Mouse (Mus musculus): ENCODE data around the gene Bclaf3. TPM values are rescaled to one million over a fixed set of nuclear protein-coding genes. Genes with fewer than 3 reads are reported as not detected.

The Bclaf3 gene
- polyA plus RNA-seq, 1 experiment from 2014 or later: 26.3 TPM

DNA sequence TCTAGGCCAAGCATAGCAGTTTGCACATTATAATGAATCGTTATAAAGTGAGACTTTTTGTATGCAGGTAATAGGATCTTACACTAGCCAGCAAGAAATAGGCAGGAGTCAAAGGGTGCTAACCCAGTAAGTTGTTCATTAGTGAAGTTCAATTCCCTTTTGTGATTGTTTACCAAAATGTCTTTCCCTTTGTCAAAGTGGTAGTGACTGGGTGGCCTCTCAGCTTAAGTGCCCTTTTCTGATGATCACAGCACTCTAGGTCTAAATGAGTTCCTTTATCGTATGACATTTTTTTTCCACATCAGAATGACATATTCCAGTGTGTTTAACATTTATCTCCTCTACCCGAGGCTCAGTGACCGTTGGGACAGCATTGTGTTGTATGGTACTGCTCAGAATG, 102.1 kb downstream of the Bclaf3 start:
- no peak for ATAC-seq (replicated peaks)
- H3K27ac ChIP-seq: no peak overlapping the region
- H3K9ac ChIP-seq: peak overlapping the region; percentile 72
- H3K27me3 ChIP-seq (replicated peaks): peaks cover 3% of the 10 kb centered on the region; the same call in 1 of the 2 replicates
- WGBS: 38% methylated on average over 4 of the region's 4 CpGs
- no peaks in the 10 kb centered on the region for H3K36me3 ChIP-seq (replicated peaks)
- peak overlapping the region; percentile 70 for H3K4me3 ChIP-seq
- H3K9me3 ChIP-seq: no peaks in the 10 kb centered on the region
- peaks cover 3% of the 10 kb centered on the region; the same call in 1 of the 2 replicates for H3K4me1 ChIP-seq
- peak overlapping the region; percentile 65 for H3K4me2 ChIP-seq

DNA sequence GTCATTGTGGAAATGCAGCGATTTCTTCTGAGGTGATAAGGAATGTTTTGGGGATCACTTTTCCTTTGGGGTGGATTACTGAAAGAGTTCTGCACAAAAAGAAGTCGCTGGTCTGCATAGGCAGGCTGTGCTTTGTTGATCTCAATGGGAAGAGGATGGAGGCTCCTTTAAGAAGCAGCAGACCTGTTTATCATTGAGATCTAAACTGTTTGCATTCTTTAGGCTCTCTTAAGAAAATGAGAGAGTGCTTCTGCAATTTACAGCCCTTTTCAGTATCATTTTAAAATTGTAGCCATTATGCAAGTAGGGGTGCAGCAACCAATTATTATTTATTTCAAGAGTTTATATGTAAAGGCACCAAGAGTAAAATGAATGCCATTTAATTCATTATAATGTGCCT, 102.7 kb downstream of the Bclaf3 start:
- no peak for ATAC-seq (replicated peaks)
- H3K9me3 ChIP-seq: no peaks in the 10 kb centered on the region

GRCm38 (mm10) chrX:159638500-159639227, 112.2 kb downstream of the Bclaf3 start:
- Histone ChIP-seq H3K9me3 (no peaks in the 10 kb centered on the region), H3K27me3 (replicated peaks) (no peaks in the 10 kb centered on the region), H3K36me3 (replicated peaks) (no peaks in the 10 kb centered on the region), H3K9ac (no peak overlapping the region), H3K4me2 (no peak overlapping the region), H3K4me1 (no peaks in the 10 kb centered on the region), H3K4me3 (no peak overlapping the region), H3K27ac (no peak overlapping the region)
- ATAC-seq (replicated peaks): no peak
- WGBS: 70% methylated on average over 4 of the region's 4 CpGs

More for the DNA sequence above, 102.7 kb downstream of the Bclaf3 start:
- 39% methylated on average over 2 of the region's 2 CpGs for WGBS
- Histone ChIP-seq H3K4me3 (peak overlapping the region; percentile 70), H3K36me3 (replicated peaks) (no peaks in the 10 kb centered on the region), H3K4me1 (peaks cover 3% of the 10 kb centered on the region; the same call in 1 of the 2 replicates), H3K27me3 (replicated peaks) (peaks cover 3% of the 10 kb centered on the region; the same call in 1 of the 2 replicates), H3K9ac (no peak overlapping the region), H3K4me2 (peak overlapping the region; percentile 65), H3K27ac (no peak overlapping the region)

DNA sequence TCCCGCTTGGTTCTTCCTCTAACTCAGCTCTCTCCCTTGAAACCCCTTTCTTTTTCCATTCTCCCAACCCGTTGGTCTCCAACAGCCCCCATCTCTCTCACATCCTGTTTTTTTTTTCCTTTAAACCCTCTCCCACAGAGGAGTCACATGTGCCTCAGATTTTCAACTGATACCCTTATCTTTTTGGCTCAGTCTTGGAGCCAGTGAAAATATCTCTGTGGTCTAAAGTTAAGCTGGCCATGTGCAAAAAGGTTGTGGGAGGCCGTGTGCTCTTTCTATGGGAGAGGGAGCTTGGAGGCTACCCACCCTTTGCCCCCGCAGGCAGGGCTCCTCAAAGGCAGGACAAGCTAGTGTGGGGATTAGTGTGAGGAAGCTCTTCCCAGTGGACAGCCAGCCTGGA, 113.5 kb downstream of the Bclaf3 start:
- Histone ChIP-seq H3K4me1 (no peaks in the 10 kb centered on the region), H3K4me3 (no peak overlapping the region), H3K9ac (no peak overlapping the region), H3K4me2 (no peak overlapping the region), H3K36me3 (replicated peaks) (no peaks in the 10 kb centered on the region), H3K9me3 (no peaks in the 10 kb centered on the region), H3K27me3 (replicated peaks) (no peaks in the 10 kb centered on the region), H3K27ac (no peak overlapping the region)
- ATAC-seq (replicated peaks): no peak
- WGBS: 73% methylated on average over 4 of the region's 4 CpGs

Other genes with a start within 250 kb of the Bclaf3 start
- gene Eif1ax, start 154.5 kb upstream of the Bclaf3 start, polyA plus RNA-seq (2015; fragmentation: Nextera tagmentation; extraction: Ambion mirVana): 78.8 and 87.7 TPM in 2 replicates
- gene Map7d2, start 112.1 kb upstream of the Bclaf3 start, polyA plus RNA-seq (2015; fragmentation: Nextera tagmentation; extraction: Ambion mirVana): 37.2 and 40.1 TPM in 2 replicates
- 44.5 TPM in 2 replicates for gene Sh3kbp1, start 100.6 kb downstream of the Bclaf3 start, polyA plus RNA-seq (2015; fragmentation: Nextera tagmentation; extraction: Ambion mirVana)

All from midbrain, embryonic 15.5 days (tissue).